Mouse (Mus musculus) midbrain, embryonic 10.5 days (tissue): ENCODE measurements around the gene Tomm22. TPM values are rescaled to one million over a fixed set of nuclear protein-coding genes. Genes with fewer than 3 reads are reported as not detected.
"Not testable (repeated sequence)": the region's sequence is repeated elsewhere in the genome, so short reads cannot be mapped to it uniquely, and the experiment has no call there.

Experiments used
- DNase-seq: peaks from one replicate; pipeline ENCODE4 v3.0.0-alpha.2; 2017; ENCODE audit warnings: low spot score
- H3K27ac ChIP-seq: fragments of 300-500 bp; sonication (generic); replicated peaks from 2 replicates; pipeline ENCODE4 v1.5.1; 2016; ENCODE audit warnings: mild to moderate bottlenecking
- H3K27me3 ChIP-seq: fragments of 300-500 bp; sonication (generic); 2 replicates; pipeline ENCODE4 v1.6.1; 2016; ENCODE audit warnings: low read depth, mild to moderate bottlenecking; ENCODE audit not compliant: poor library complexity, severe bottlenecking
- H3K36me3 ChIP-seq: fragments of 300-500 bp; sonication (generic); 2 replicates; pipeline ENCODE4 v1.6.1; 2016; ENCODE audit warnings: mild to moderate bottlenecking, moderate library complexity
- H3K4me1 ChIP-seq: fragments of 300-500 bp; sonication (generic); 2 replicates; pipeline ENCODE4 v1.6.1; 2016
- H3K4me3 ChIP-seq: fragments of 300-500 bp; sonication (generic); 2 replicates; pipeline ENCODE4 v1.5.1; 2016; ENCODE audit warnings: mild to moderate bottlenecking, moderate library complexity
- H3K9me3 ChIP-seq: fragments of 300-500 bp; sonication (generic); replicated peaks from 2 replicates; pipeline ENCODE4 v1.6.1; 2016; ENCODE audit warnings: mild to moderate bottlenecking
- WGBS: fragments of 180-500 bp; shearing (Covaris S2); methylation state at CpG from one replicate; pipeline ENCODE4 v1.1.7; 2016; 5-methylcytosine and 5-hydroxymethylcytosine counted together
- polyA plus RNA-seq: library from polyadenylated mRNA; unstranded; fragments of >200 nt; fragmentation: Nextera tagmentation; extraction: Ambion mirVana; gene quantifications from 2 replicates; pipeline ENCODE4 v1.2.1, GENCODE M21; 2016

The Tomm22 gene
- polyA plus RNA-seq, 1 experiment from 2014 or later, result 279 TPM

- WGBS, result 75% methylated on average over 10 of the region's 10 CpGs
- peaks cover 7% of the 10 kb centered on the region for H3K4me1 ChIP-seq
Observed at GRCm38 (mm10) chr15:79669195-79669594, 1.5 kb upstream of the Tomm22 start.

GRCm38 (mm10) chr15:79670972-79671299 is 275 bp downstream of the Tomm22 start:
- DNase-seq, result no peak
- H3K27me3 ChIP-seq, result no peaks in the 10 kb centered on the region
- peaks cover 65% of the 10 kb centered on the region for H3K36me3 ChIP-seq
- peak overlapping the region; percentile 84 for H3K4me3 ChIP-seq
- peak overlapping the region; percentile 87 for H3K27ac ChIP-seq
- under 1% methylated on average over 37 of the region's 37 CpGs for WGBS
- no peaks in the 10 kb centered on the region for H3K9me3 ChIP-seq
- peaks cover 7% of the 10 kb centered on the region for H3K4me1 ChIP-seq

More at GRCm38 (mm10) chr15:79669195-79669594, 1.5 kb upstream of the Tomm22 start:
- no peaks in the 10 kb centered on the region for H3K27me3 ChIP-seq
- H3K4me3 ChIP-seq, result no peak overlapping the region
- H3K27ac ChIP-seq, result no peak overlapping the region
- no peak for DNase-seq
- peaks cover 58% of the 10 kb centered on the region for H3K36me3 ChIP-seq
- no peaks in the 10 kb centered on the region for H3K9me3 ChIP-seq

GRCm38 (mm10) chr15:79671828-79672348 is 1.2 kb downstream of the Tomm22 start:
- not testable (repeated sequence) for H3K4me1 ChIP-seq, H3K27me3 ChIP-seq, H3K9me3 ChIP-seq, H3K27ac ChIP-seq, DNase-seq
- Histone ChIP-seq H3K4me3 (peak overlapping the region; percentile 84), H3K36me3 (peaks cover 65% of the 10 kb centered on the region)
- 88% methylated on average over 11 of the region's 11 CpGs for WGBS

- H3K36me3 ChIP-seq, result peaks cover 57% of the 10 kb centered on the region
- no peaks in the 10 kb centered on the region for H3K27me3 ChIP-seq
- 88% methylated on average over 2 of the region's 2 CpGs for WGBS
- peaks cover 5% of the 10 kb centered on the region; the same call in 1 of the 2 replicates for H3K4me1 ChIP-seq
- no peaks in the 10 kb centered on the region for H3K9me3 ChIP-seq
- H3K27ac ChIP-seq, result no peak overlapping the region
- no peak for DNase-seq
- no peak overlapping the region for H3K4me3 ChIP-seq
Observed at GRCm38 (mm10) chr15:79677936-79678335, 7.3 kb downstream of the Tomm22 start.

DNA sequence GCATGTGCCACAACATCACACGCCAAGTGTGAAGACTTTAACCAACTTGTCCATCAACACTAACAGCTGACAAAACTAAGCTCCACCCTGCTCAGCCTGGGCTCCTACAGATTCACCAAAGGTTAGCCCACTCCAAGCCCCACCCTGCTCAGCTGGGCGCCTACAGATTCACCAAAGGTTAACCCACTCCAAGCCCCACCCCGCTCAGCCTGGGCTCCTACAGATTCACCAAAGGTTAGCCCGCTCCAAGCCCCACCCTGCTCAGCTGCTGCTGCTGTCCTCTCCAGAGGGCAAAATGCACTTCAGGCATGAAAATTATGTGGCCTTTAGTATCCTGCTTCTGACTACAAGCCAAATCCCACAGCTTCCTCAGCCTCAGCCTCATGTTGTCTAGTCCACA is 11.3 kb downstream of the Tomm22 start:
- WGBS, result 95% methylated on average over 4 of the region's 4 CpGs

GRCm38 (mm10) chr15:79683146-79683545 is 12.5 kb downstream of the Tomm22 start:
- peaks cover 45% of the 10 kb centered on the region for H3K4me1 ChIP-seq
- 90% methylated on average over 6 of the region's 6 CpGs for WGBS

More for the DNA sequence above, 11.3 kb downstream of the Tomm22 start:
- H3K27ac ChIP-seq, result no peak overlapping the region
- DNase-seq, result no peak
- no peaks in the 10 kb centered on the region for H3K27me3 ChIP-seq
- H3K9me3 ChIP-seq, result no peaks in the 10 kb centered on the region
- peaks cover 18% of the 10 kb centered on the region for H3K36me3 ChIP-seq
- H3K4me3 ChIP-seq, result no peak overlapping the region
- peaks cover 45% of the 10 kb centered on the region for H3K4me1 ChIP-seq

DNA sequence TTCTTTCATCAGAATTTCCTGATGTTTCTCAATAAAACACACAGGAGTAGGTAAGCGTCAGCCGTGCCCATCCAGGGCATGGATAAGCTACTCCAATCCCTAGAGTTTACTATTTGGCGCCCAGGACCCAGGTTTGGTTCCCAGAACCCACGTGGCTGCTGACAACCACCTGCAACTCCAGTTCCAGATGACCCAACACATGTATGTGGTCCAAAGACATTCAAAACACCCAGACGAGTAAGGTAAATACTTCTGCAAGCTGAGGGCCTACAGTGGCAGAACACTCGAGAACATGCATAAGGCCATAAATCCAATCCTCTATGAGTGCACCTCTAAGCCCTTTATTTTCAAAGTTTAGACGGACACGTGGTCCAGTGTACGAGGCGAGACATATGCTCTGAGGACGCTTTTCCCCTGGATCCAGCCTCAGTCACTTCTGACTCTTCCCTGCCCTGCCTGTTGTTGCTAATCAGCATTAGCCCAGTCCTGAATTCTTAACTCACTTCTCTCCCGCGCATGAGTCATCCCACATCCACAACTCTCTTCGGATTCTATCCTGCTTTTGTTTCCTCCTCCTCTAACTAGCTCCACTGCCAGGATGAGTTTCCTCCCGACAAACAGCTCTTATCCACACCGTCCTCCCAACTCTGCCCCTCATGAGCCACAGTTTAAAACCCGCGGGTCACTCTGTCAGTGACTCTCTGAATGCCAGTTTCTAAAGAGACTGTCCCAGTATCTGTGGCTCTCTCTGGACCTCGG is 13.2 kb downstream of the Tomm22 start:
- peaks cover 51% of the 10 kb centered on the region for H3K4me1 ChIP-seq

More at GRCm38 (mm10) chr15:79683146-79683545, 12.5 kb downstream of the Tomm22 start:
- no peak for DNase-seq
- H3K27ac ChIP-seq, result no peak overlapping the region
- peaks cover 10% of the 10 kb centered on the region for H3K36me3 ChIP-seq
- H3K27me3 ChIP-seq, result no peaks in the 10 kb centered on the region
- H3K9me3 ChIP-seq, result no peaks in the 10 kb centered on the region
- no peak overlapping the region for H3K4me3 ChIP-seq

GRCm38 (mm10) chr15:79684616-79685015 is 14.0 kb downstream of the Tomm22 start:
- no peak for DNase-seq
- Histone ChIP-seq H3K4me3 (peak overlapping the region; percentile 97), H3K27ac (no peak overlapping the region), H3K9me3 (no peaks in the 10 kb centered on the region), H3K36me3 (peaks cover 2% of the 10 kb centered on the region; the same call in 1 of the 2 replicates), H3K27me3 (no peaks in the 10 kb centered on the region), H3K4me1 (peaks cover 58% of the 10 kb centered on the region)
- WGBS, result 93% methylated on average over 6 of the region's 6 CpGs

More for the DNA sequence above, 13.2 kb downstream of the Tomm22 start:
- Histone ChIP-seq H3K27ac (no peak overlapping the region), H3K36me3 (peaks cover 10% of the 10 kb centered on the region), H3K27me3 (no peaks in the 10 kb centered on the region), H3K9me3 (no peaks in the 10 kb centered on the region), H3K4me3 (0 out of 2 replicates have a peak overlapping the region, but pooled peaks have one; percentile 97)
- no peak for DNase-seq
- WGBS, result 76% methylated on average over 19 of the region's 19 CpGs

DNA sequence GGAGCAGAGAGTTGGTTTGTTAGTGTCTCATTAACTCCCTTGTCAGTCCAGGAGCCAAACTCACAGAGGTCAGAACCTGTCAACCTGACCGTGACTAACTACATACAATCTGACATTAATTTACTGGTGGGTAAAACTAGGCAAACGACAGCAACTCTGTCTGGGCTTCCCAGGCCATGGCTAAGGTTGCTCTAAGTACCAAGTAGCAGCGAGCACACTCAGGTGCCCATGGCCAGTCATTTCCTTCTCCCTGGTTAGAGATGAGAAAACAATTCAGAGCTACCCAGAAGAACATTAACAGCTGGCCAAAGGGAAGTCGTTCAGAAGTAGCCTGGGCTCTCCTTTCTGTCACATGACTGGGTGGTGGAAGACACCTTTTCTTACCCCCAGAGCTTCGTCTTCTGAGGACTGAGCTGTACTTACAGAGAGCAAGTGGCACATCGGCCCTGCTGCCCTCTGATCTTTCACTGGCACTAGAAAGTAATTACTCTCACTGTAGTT is 14.5 kb downstream of the Tomm22 start:
- H3K4me1 ChIP-seq, result peaks cover 64% of the 10 kb centered on the region
- no peaks in the 10 kb centered on the region for H3K36me3 ChIP-seq
- WGBS, result 65% methylated on average over 6 of the region's 6 CpGs
- H3K4me3 ChIP-seq, result peak overlapping the region; percentile 97
- no peak for DNase-seq
- no peaks in the 10 kb centered on the region for H3K27me3 ChIP-seq
- H3K9me3 ChIP-seq, result no peaks in the 10 kb centered on the region
- no peak overlapping the region for H3K27ac ChIP-seq

- 27% methylated on average over 15 of the region's 15 CpGs for WGBS
- peak overlapping the region; percentile 97 for H3K4me3 ChIP-seq
- H3K9me3 ChIP-seq, result no peaks in the 10 kb centered on the region
- peak; percentile 16 for DNase-seq
- no peaks in the 10 kb centered on the region for H3K27me3 ChIP-seq
- no peaks in the 10 kb centered on the region for H3K36me3 ChIP-seq
- peak overlapping the region; percentile 94 for H3K27ac ChIP-seq
- H3K4me1 ChIP-seq, result peaks cover 65% of the 10 kb centered on the region
Observed at GRCm38 (mm10) chr15:79686046-79686869, 15.6 kb downstream of the Tomm22 start.

DNA sequence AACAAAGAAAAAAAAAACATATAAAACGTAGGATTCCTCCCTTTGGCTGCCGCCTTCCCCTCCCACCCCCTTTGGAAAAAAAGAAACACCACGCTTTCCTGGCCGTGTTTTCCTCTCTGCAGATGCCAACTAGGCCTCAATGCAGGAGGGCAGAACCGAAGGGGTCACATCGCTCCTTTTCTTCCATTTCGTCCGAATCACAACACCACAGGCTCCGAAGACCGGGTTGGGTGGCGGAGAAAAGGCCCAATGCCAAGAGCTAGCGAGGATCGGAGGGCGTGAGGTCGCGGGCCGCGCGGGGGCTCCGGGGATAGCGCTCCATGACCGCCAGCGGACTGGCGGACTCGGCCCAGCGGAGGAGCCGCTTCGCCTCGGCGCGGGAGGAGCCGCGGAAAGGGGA is 16.5 kb downstream of the Tomm22 start:
- no peak for DNase-seq
- under 1% methylated on average over 32 of the region's 33 CpGs for WGBS
- Histone ChIP-seq H3K4me1 (peaks cover 72% of the 10 kb centered on the region), H3K9me3 (no peaks in the 10 kb centered on the region), H3K27ac (peak overlapping the region; percentile 94), H3K27me3 (no peaks in the 10 kb centered on the region), H3K36me3 (no peaks in the 10 kb centered on the region), H3K4me3 (peak overlapping the region; percentile 97)

- peak; percentile 96 for DNase-seq
- H3K36me3 ChIP-seq, result no peaks in the 10 kb centered on the region
- H3K9me3 ChIP-seq, result no peaks in the 10 kb centered on the region
- peak within 1 kb of the TSS; percentile 97 for H3K4me3 ChIP-seq
- H3K4me1 ChIP-seq, result peaks cover 75% of the 10 kb centered on the region
- under 1% methylated on average over 72 of the region's 72 CpGs for WGBS
- H3K27ac ChIP-seq, result peak within 1 kb of the TSS; percentile 94
- no peaks in the 10 kb centered on the region for H3K27me3 ChIP-seq
Observed at GRCm38 (mm10) chr15:79687646-79688267, 17.1 kb downstream of the Tomm22 start, which contains the start of gene Josd1. TSS of gene Josd1 (minus strand) at chr15:79687919.
